Mouse (Mus musculus) thymus, postnatal 4 days (tissue): ENCODE results near the gene Nacc1.

ENCODE experiments used
- DNase-seq: peaks from one replicate; pipeline ENCODE4 v3.0.0; 2021

Nacc1 gene

GRCm38 (mm10) chr8:84713381-84713780, 25.7 kb upstream of the Nacc1 start:
- no peak for DNase-seq

DNA sequence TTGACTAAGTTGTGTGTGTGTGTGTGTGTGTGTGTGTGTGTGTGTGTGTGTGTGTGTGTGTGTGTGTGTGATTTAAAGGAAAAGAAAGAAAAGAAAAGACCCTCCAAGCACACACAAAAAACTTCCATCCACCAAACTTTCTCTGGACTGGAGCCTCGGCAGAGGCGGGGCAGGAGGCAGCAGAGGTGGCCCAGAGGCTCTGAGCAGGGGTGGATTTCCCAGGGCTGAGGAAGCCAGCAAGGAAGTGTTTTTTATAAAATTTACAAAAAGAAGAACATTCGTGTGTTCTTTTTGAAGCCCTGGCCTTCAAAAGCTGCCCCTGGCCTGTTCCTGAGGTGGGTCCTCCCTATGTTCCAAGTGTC, 25.1 kb upstream of the Nacc1 start:
- no peak for DNase-seq

GRCm38 (mm10) chr8:84711933-84712758, 24.5 kb upstream of the Nacc1 start:
- no peak for DNase-seq

DNA sequence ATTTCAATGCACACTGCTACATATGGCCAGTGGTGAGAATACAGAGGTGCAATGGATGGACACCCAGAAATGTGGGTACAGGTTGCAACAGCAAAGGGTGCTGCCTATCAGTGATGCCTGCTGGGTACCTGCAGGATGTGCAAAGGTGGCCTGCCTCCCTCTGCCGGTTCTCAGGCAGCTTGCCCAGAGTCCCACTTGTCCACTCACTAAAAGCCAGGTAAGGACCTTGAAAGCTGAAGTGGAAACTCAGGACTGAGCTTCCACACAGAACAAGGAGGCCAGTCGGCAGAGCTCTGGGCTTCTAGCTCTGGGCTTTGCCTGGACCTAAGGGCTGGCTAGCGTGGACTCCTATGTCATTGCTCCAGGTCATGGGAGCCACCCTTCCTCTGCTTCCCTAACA, 23.6 kb upstream of the Nacc1 start:
- no peak for DNase-seq

- DNase-seq, result no peak
Measured at GRCm38 (mm10) chr8:84709931-84710330, 22.3 kb upstream of the Nacc1 start.

GRCm38 (mm10) chr8:84708774-84709475, 21.3 kb upstream of the Nacc1 start:
- peak; percentile 90 for DNase-seq

DNA sequence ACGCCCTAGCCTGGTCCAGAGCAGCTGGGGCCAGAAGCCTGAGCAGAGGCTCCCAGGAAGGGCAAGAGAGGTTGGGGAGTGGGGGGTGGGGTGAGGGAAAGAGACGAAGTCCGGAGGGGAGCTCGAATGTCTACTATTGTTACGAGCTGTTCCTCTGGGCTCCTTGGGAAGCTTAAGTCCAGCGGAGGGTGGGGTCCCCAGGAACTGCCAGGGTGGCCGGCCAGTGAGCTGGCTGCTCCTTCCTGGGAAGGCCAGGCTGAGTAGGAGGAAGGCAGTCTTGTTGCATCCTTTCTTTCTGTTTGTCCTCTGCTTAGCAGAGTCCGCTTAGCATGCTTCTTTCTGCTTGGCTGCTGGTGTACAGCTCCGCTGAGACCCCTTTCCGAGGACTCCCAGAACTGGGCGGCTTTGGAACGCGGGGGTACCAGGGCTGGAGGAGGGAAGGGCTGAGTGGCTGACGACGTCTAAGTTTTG, 20.4 kb upstream of the Nacc1 start:
- DNase-seq, result no peak

DNA sequence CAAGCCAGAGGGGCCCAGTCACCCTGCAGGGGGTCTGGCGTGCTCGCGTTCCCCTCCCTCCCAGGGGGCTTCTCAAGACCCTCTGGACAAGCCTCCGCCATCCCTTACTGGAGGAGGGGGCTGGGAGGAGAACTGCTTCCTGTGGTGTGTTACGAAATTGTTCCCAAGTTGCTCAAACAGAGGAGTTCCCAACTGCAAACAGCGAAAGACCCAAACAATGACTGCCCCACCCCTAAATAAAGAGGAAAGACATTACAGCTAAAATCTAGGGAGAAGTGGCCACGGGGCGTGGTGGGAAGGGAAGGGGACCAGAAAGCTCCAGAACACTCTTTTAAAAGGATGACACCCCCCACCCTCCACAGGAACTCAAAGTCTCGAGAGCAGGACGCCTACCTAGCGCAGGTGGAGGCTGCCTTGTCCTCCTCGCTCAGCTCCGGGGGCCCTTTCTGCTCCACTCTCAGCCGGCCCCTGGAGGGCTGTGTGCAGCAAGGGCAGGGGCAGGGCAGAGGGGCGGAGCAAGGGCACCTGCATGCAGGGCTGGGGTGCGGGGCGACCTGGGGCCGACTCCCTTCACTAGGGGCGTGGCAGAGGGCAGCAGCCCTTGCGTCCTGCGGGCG, 19.7 kb upstream of the Nacc1 start:
- DNase-seq, result peak; percentile 67

- DNase-seq, result peak; percentile 38
Measured at GRCm38 (mm10) chr8:84706610-84707266, 19.1 kb upstream of the Nacc1 start.

DNA sequence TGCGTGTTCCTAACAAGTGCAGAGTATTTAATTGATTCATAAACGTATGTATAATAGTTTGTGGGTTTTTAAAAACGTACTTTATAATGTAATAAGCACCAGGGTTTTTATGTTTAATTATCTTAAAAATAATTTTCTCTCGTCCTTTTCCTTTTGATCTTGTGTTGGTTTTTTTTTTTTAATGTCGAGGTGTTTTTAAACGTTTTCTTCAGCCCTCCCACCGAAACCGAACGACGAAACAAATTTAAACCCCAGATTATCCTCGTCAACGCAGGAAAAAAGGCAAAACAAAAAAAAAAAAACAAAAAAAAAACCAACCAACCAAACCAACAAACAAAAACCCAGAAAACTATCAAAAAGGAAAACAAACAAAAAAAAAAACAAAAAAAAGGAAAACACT, 18.3 kb upstream of the Nacc1 start:
- DNase-seq, result no peak

GRCm38 (mm10) chr8:84704867-84705831, 17.5 kb upstream of the Nacc1 start:
- peak; percentile 58 for DNase-seq

- DNase-seq, result peak; percentile 95
Measured at GRCm38 (mm10) chr8:84704356-84704755, 16.7 kb upstream of the Nacc1 start.

DNA sequence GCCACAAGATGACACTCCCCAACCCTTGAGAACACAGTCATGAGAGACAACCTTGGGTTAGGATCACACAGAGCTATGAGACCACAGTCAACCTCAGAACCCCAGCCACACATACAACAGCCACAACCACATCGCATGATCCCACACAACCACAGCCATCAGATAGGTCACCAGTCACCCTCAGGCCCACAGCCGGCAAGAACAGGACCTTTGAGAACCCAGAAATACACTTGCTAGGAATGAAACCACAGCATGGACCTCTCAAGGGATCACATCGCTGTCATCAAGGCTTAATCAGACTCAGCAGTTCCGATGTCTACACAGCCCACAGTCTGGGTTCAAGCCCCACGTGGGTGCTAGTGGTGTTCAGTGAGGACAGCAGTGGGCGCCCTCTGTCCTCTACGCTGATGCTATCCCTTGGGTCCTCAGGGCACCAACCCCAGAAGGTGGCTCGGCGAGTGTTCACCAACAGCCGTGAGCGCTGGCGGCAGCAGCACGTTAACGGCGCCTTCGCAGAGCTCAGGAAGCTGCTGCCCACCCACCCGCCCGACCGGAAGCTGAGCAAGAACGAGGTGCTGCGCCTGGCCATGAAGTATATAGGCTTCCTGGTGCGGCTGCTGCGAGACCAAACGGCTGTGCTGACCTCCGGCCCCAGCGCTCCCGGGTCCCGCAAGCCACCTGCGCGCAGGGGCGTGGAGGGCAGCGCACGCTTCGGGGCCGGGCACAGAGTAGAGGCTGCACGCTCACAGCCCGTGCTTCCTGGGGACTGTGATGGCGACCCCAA, 16.0 kb upstream of the Nacc1 start:
- peak; percentile 68 for DNase-seq

GRCm38 (mm10) chr8:84702963-84703465, 15.4 kb upstream of the Nacc1 start:
- DNase-seq, result no peak

- DNase-seq, result no peak
Measured at GRCm38 (mm10) chr8:84702561-84702960, 14.9 kb upstream of the Nacc1 start.

- DNase-seq, result peak; percentile 70
Measured at GRCm38 (mm10) chr8:84700941-84701911, 13.6 kb upstream of the Nacc1 start, which contains the start of gene Lyl1. Lyl1 (plus strand) TSS chr8:84701457.

GRCm38 (mm10) chr8:84700526-84700925, 12.9 kb upstream of the Nacc1 start:
- DNase-seq, result peak; percentile 48

DNA sequence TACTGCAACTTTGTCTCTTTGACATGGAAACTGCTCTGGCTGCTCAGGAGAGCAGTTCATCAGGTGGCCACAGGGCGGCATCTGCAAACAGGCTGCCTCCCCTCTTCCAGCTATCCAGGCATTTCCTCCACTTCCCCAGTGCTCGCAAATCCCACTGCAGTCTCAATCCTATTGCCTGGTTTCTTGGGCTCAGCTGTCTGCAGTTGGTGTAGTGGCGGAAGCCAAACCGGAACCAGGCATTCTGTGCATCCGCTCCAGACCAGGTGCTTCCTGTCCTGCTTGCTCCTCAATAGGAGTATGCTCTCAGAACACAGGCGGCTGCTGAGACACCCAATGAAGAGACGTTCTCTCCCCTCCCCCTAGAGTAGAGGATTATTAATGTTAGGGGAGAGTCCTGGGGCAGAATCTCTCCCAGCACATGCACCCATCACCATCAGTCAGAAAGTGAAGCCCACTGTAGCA, 12.2 kb upstream of the Nacc1 start:
- DNase-seq, result peak; percentile 76

GRCm38 (mm10) chr8:84698929-84699401, 11.3 kb upstream of the Nacc1 start:
- DNase-seq, result no peak
